Mouse (Mus musculus) kidney, adult 9 months (tissue): Measurements from ENCODE around the gene Rab12.
"Not testable (repeated sequence)": the region's sequence is repeated elsewhere in the genome, so short reads cannot be mapped to it uniquely, and the experiment has no call there.

Experiments used
- DNase-seq: peaks from one replicate; pipeline ENCODE4 v3.0.0; 2022

Rab12 gene

GRCm38 (mm10) chr17:66519554-66520553, at the start of gene Rab12:
Gene Rab12, minus strand, starts transcription at chr17:66519729.
- peak; percentile 83 for DNase-seq

GRCm38 (mm10) chr17:66564213-66564612, 44.7 kb upstream of the Rab12 start:
- DNase-seq = no peak

GRCm38 (mm10) chr17:66563551-66563950, 44.0 kb upstream of the Rab12 start:
- no peak for DNase-seq

GRCm38 (mm10) chr17:66561380-66561779, 41.9 kb upstream of the Rab12 start:
- no peak for DNase-seq

GRCm38 (mm10) chr17:66558404-66559317, 39.1 kb upstream of the Rab12 start:
- no peak for DNase-seq

GRCm38 (mm10) chr17:66552690-66553089, 33.2 kb upstream of the Rab12 start:
- DNase-seq = no peak

- DNase-seq = no peak
Measured at GRCm38 (mm10) chr17:66550486-66550885, 31.0 kb upstream of the Rab12 start.

- no peak for DNase-seq
Measured at GRCm38 (mm10) chr17:66532285-66532684, 12.8 kb upstream of the Rab12 start.

GRCm38 (mm10) chr17:66523396-66523795, 3.9 kb upstream of the Rab12 start:
- DNase-seq = no peak

- not testable (repeated sequence) for DNase-seq
Measured at GRCm38 (mm10) chr17:66522631-66523030, 3.1 kb upstream of the Rab12 start.

GRCm38 (mm10) chr17:66518877-66519553, 514 bp downstream of the Rab12 start:
- DNase-seq = peak; percentile 26

- no peak for DNase-seq
Measured at GRCm38 (mm10) chr17:66516953-66517352, 2.6 kb downstream of the Rab12 start.

- no peak for DNase-seq
Measured at GRCm38 (mm10) chr17:66514288-66514995, 5.1 kb downstream of the Rab12 start.

- no peak for DNase-seq
Measured at GRCm38 (mm10) chr17:66512202-66512956, 7.2 kb downstream of the Rab12 start.

- no peak for DNase-seq
Measured at GRCm38 (mm10) chr17:66510221-66510683, 9.3 kb downstream of the Rab12 start.

GRCm38 (mm10) chr17:66507049-66507954, 12.2 kb downstream of the Rab12 start:
- no peak for DNase-seq

GRCm38 (mm10) chr17:66504964-66505363, 14.6 kb downstream of the Rab12 start:
- no peak for DNase-seq

- no peak for DNase-seq
Measured at GRCm38 (mm10) chr17:66504248-66504647, 15.3 kb downstream of the Rab12 start.

- no peak for DNase-seq
Measured at GRCm38 (mm10) chr17:66503466-66503865, 16.1 kb downstream of the Rab12 start.

GRCm38 (mm10) chr17:66502865-66503264, 16.7 kb downstream of the Rab12 start:
- DNase-seq = peak; percentile 65
